Mouse (Mus musculus) myocyte (in vitro differentiated cells): ENCODE data around the gene Faap100. TPM values are rescaled to one million over a fixed set of nuclear protein-coding genes. Genes with fewer than 3 reads are reported as not detected.

Experiments used
- H3K27me3 ChIP-seq: one replicate; pipeline ENCODE4 v1.6.1; 2011; ENCODE audit not compliant: control insufficient read depth, insufficient read depth, insufficient read length
- H3K36me3 ChIP-seq: one replicate; pipeline ENCODE4 v1.6.1; 2011; ENCODE audit not compliant: control insufficient read depth, insufficient read depth
- H3K4me2 ChIP-seq: one replicate; pipeline ENCODE4 v1.6.1; 2011; ENCODE audit warnings: low read depth, control low read depth
- H3K4me3 ChIP-seq: one replicate; pipeline ENCODE4 v1.5.1; 2011; ENCODE audit warnings: mild to moderate bottlenecking, control low read depth, moderate library complexity
- H3K79me2 ChIP-seq: one replicate; pipeline ENCODE4 v1.6.1; 2011; ENCODE audit not compliant: control insufficient read depth, insufficient read depth
- H3ac ChIP-seq: one replicate; pipeline ENCODE4 v1.6.1; 2011; ENCODE audit not compliant: control insufficient read depth, insufficient read length
- CEBPB ChIP-seq: IDR thresholded peaks from 2 replicates; pipeline ENCODE4 v1.6.1; 2011; ENCODE audit warnings: mild to moderate bottlenecking, moderate library complexity; ENCODE audit not compliant: poor library complexity, insufficient read depth, severe bottlenecking
- E2F4 ChIP-seq: IDR thresholded peaks from one replicate; pipeline ENCODE4 v1.6.1; 2011; ENCODE audit warnings: mild to moderate bottlenecking, control low read depth, moderate library complexity; ENCODE audit not compliant: insufficient read depth
- MAX ChIP-seq: IDR thresholded peaks from one replicate; pipeline ENCODE4 v1.6.1; 2011; ENCODE audit warnings: low read depth, mild to moderate bottlenecking, control low read depth
- MYOD1 ChIP-seq, 3 experiments: IDR thresholded peaks; one replicate each; pipeline ENCODE4 v1.6.1; 2011; ENCODE audit warnings: control low read depth in 2 of 3, low read depth in 2 of 3, mild to moderate bottlenecking in 2 of 3, moderate library complexity in 1 of 3; ENCODE audit not compliant: insufficient read length in 2 of 3, control insufficient read depth in 1 of 3
- MYOG ChIP-seq, 3 experiments: IDR thresholded peaks; one replicate each; pipeline ENCODE4 v1.6.1; 2011; ENCODE audit warnings: control low read depth in 2 of 3, low read depth in 2 of 3, mild to moderate bottlenecking in 2 of 3; ENCODE audit not compliant: insufficient read length in 2 of 3, control insufficient read depth in 1 of 3, insufficient read depth in 1 of 3
- POLR2A ChIP-seq: IDR thresholded peaks from one replicate; pipeline ENCODE4 v1.6.1; 2011; ENCODE audit warnings: low read depth, mild to moderate bottlenecking, control low read depth, moderate library complexity; ENCODE audit not compliant: insufficient read length
- POLR2AphosphoS2 ChIP-seq: IDR thresholded peaks from one replicate; pipeline ENCODE4 v1.6.1; 2011; ENCODE audit warnings: low read depth, control low read depth; ENCODE audit not compliant: insufficient read length
- REST ChIP-seq: IDR thresholded peaks from one replicate; pipeline ENCODE4 v1.6.1; 2011; ENCODE audit warnings: mild to moderate bottlenecking, control low read depth, moderate library complexity; ENCODE audit not compliant: insufficient read depth, insufficient read length
- SRF ChIP-seq: IDR thresholded peaks from one replicate; pipeline ENCODE4 v1.6.1; 2011; ENCODE audit warnings: low read depth; ENCODE audit not compliant: control insufficient read depth, insufficient read length
- TCF12 ChIP-seq: IDR thresholded peaks from one replicate; pipeline ENCODE4 v1.6.1; 2011; ENCODE audit warnings: mild to moderate bottlenecking, control low read depth; ENCODE audit not compliant: poor library complexity, insufficient read depth, severe bottlenecking
- TCF3 ChIP-seq: IDR thresholded peaks from one replicate; pipeline ENCODE4 v1.6.1; 2011; ENCODE audit warnings: low read depth, control low read depth; ENCODE audit not compliant: insufficient read length
- USF1 ChIP-seq: IDR thresholded peaks from one replicate; pipeline ENCODE4 v1.6.1; 2011; ENCODE audit warnings: low read depth, mild to moderate bottlenecking, control low read depth, moderate library complexity
- polyA plus RNA-seq: library from polyadenylated mRNA; unstranded; fragments of >200 nt; fragmentation: generic; extraction: Trizol; gene quantifications from one replicate; pipeline ENCODE4 v1.2.1, GENCODE M21; 2012; ENCODE audit warnings: missing spikeins

Gene Faap100
- polyA plus RNA-seq, 1 experiment = 12.3 TPM

GRCm38 (mm10) chr11:120360755-120361154 is 17.8 kb downstream of the Faap100 start:
- Histone ChIP-seq H3ac (no peak overlapping the region), H3K4me3 (no peak overlapping the region), H3K4me2 (no peak overlapping the region), H3K27me3 (no peaks in the 10 kb centered on the region), H3K79me2 (no peaks in the 10 kb centered on the region), H3K36me3 (no peaks in the 10 kb centered on the region)
- TF ChIP-seq MAX = no peak
- TF ChIP-seq MYOG (IDR thresholded peaks at IDR 0.05; ENCODE audit: control insufficient read depth in 1 of 3, insufficient read depth in 1 of 3, insufficient read length in 2 of 3, low read depth in 2 of 3) = no peak
- no peak for TF ChIP-seq POLR2A
- no peak for TF ChIP-seq TCF12
- TF ChIP-seq E2F4 = no peak
- TF ChIP-seq CEBPB = no peak
- no peak for TF ChIP-seq REST
- no peak for TF ChIP-seq MYOD1 (IDR thresholded peaks at IDR 0.05; ENCODE audit: control insufficient read depth in 1 of 3, insufficient read length in 2 of 3, low read depth in 2 of 3)
- no peak for TF ChIP-seq SRF
- TF ChIP-seq TCF3 = no peak
- no peak for TF ChIP-seq POLR2AphosphoS2
- TF ChIP-seq USF1 = no peak

- TF ChIP-seq POLR2A (no peak), MYOD1 (IDR thresholded peaks at IDR 0.05; ENCODE audit: control insufficient read depth in 1 of 3, insufficient read length in 2 of 3, low read depth in 2 of 3) (peak in 1 of 3 experiments; percentile 32), MYOG (IDR thresholded peaks at IDR 0.05; ENCODE audit: control insufficient read depth in 1 of 3, insufficient read depth in 1 of 3, insufficient read length in 2 of 3, low read depth in 2 of 3) (peak in 1 of 3 experiments; percentile 24)
- H3K27me3 ChIP-seq = no peaks in the 10 kb centered on the region
- H3ac ChIP-seq = no peak overlapping the region
- no peaks in the 10 kb centered on the region for H3K79me2 ChIP-seq
- H3K36me3 ChIP-seq = no peaks in the 10 kb centered on the region
- H3K4me2 ChIP-seq = no peak overlapping the region
- no peak overlapping the region for H3K4me3 ChIP-seq
Measured at GRCm38 (mm10) chr11:120360062-120360461, 18.5 kb downstream of the Faap100 start.

GRCm38 (mm10) chr11:120359391-120359790 is 19.2 kb downstream of the Faap100 start:
- H3K27me3 ChIP-seq = no peaks in the 10 kb centered on the region
- H3K4me3 ChIP-seq = no peak overlapping the region
- no peaks in the 10 kb centered on the region for H3K36me3 ChIP-seq
- no peak overlapping the region for H3ac ChIP-seq
- H3K4me2 ChIP-seq = no peak overlapping the region
- H3K79me2 ChIP-seq = no peaks in the 10 kb centered on the region
- no peak for TF ChIP-seq POLR2AphosphoS2
- no peak for TF ChIP-seq MYOG (IDR thresholded peaks at IDR 0.05; ENCODE audit: control insufficient read depth in 1 of 3, insufficient read depth in 1 of 3, insufficient read length in 2 of 3, low read depth in 2 of 3)
- no peak for TF ChIP-seq USF1
- TF ChIP-seq CEBPB = no peak
- TF ChIP-seq SRF = no peak
- TF ChIP-seq REST = no peak
- TF ChIP-seq E2F4 = no peak
- TF ChIP-seq MYOD1 (IDR thresholded peaks at IDR 0.05; ENCODE audit: control insufficient read depth in 1 of 3, insufficient read length in 2 of 3, low read depth in 2 of 3) = no peak
- TF ChIP-seq TCF3 = no peak
- TF ChIP-seq TCF12 = no peak

- H3K4me3 ChIP-seq = no peak overlapping the region
- no peaks in the 10 kb centered on the region for H3K79me2 ChIP-seq
- peak in 1 of 3 experiments; percentile 20 for TF ChIP-seq MYOD1 (IDR thresholded peaks at IDR 0.05; ENCODE audit: control insufficient read depth in 1 of 3, insufficient read length in 2 of 3, low read depth in 2 of 3)
- TF ChIP-seq MAX = no peak
- H3K27me3 ChIP-seq = no peaks in the 10 kb centered on the region
- no peaks in the 10 kb centered on the region for H3K36me3 ChIP-seq
- no peak overlapping the region for H3ac ChIP-seq
- H3K4me2 ChIP-seq = peak overlapping the region; percentile 31
Measured at GRCm38 (mm10) chr11:120357791-120358401, 20.7 kb downstream of the Faap100 start.

GRCm38 (mm10) chr11:120356900-120357299 is 21.7 kb downstream of the Faap100 start:
- H3K4me2 ChIP-seq = no peak overlapping the region
- no peaks in the 10 kb centered on the region for H3K79me2 ChIP-seq
- no peaks in the 10 kb centered on the region for H3K36me3 ChIP-seq
- H3K4me3 ChIP-seq = no peak overlapping the region
- H3ac ChIP-seq = no peak overlapping the region
- H3K27me3 ChIP-seq = no peaks in the 10 kb centered on the region
- TF ChIP-seq E2F4 = no peak
- no peak for TF ChIP-seq REST
- no peak for TF ChIP-seq USF1
- TF ChIP-seq TCF12 = no peak
- TF ChIP-seq POLR2AphosphoS2 = no peak
- TF ChIP-seq MYOG (IDR thresholded peaks at IDR 0.05; ENCODE audit: control insufficient read depth in 1 of 3, insufficient read depth in 1 of 3, insufficient read length in 2 of 3, low read depth in 2 of 3) = no peak
- TF ChIP-seq CEBPB = no peak
- TF ChIP-seq SRF = no peak
- TF ChIP-seq MAX = no peak
- no peak for TF ChIP-seq TCF3
- TF ChIP-seq MYOD1 (IDR thresholded peaks at IDR 0.05; ENCODE audit: control insufficient read depth in 1 of 3, insufficient read length in 2 of 3, low read depth in 2 of 3) = no peak
